Mouse (Mus musculus): ENCODE measurements around the gene Lrrc25. TPM values are rescaled to one million over a fixed set of nuclear protein-coding genes. Genes with fewer than 3 reads are reported as not detected.

Lrrc25 gene
- total and polyA plus RNA-seq, 3 experiments = 0.30 to 5.9 (median 2.4) TPM

DNA sequence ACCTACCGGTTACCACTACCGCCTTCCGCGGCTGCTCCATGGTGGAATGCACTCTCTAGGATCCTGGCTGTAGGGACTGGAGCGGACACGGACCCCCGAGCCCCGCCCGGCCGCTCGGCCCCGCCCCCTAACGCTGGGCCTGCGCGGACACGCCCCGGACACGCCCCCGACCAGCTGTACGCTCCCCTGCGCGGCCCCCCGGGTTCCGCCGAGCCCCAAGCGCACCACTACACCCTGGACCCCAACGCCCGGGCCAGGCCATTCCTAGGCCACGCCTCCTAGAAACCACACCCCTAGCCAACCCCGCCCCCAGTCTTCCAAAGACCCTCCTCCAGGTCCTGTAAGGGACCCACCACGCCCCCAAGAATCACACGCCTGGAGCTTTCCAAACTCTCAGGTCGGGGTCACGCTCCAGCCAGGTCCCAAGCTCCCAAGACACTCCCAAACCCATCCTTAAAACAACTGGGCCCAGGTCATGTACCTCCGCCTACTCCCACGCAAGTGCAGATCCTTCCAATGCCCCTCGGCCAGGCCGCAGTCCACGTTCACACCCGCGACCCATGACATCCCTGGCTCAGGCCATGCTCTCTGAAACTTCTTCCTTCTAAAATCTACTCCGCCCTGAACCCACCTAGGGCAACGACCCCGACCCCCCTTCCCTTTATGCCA, 43.8 kb downstream of the Lrrc25 start:
- Histone ChIP-seq H3K36me3 (replicated peaks in 1 of 2; ENCODE audit: control insufficient read depth in 1 of 2, insufficient read depth in 1 of 2, low read length in 1 of 2) (peaks cover 4 to 32% of the 10 kb centered on the region in 2 experiments), H3K4me1 (ENCODE audit: control insufficient read depth in 1 of 2, insufficient read depth in 2 of 2) (peaks cover 10 to 50% of the 10 kb centered on the region in 2 experiments), H3K79me2 (replicated peaks; ENCODE audit: control insufficient read depth, extremely low read depth, insufficient read depth, poor library complexity, severe bottlenecking) (peaks cover 12% of the 10 kb centered on the region; the same call in 1 of the 2 replicates), H3K27me3 (replicated peaks) (peaks cover 1% of the 10 kb centered on the region), H3K9me3 (replicated peaks; ENCODE audit: low read length) (no peaks in the 10 kb centered on the region), H3K9ac (ENCODE audit: insufficient read depth, low read depth) (peak overlapping the region; percentile 77), H3K27ac (ENCODE audit: insufficient read depth, low read depth) (peak overlapping the region; percentile 41), H3K4me2 (ENCODE audit: insufficient read depth, low read depth, poor library complexity, severe bottlenecking) (peak overlapping the region; percentile 48), H3K4me3 (replicated peaks in 1 of 3; ENCODE audit: low read depth in 2 of 3, low read length in 2 of 3, poor library complexity in 1 of 3) (peak overlapping the region; percentile 79 to 89 (median 80))
- dilution Hi-C loops (cut with MboI; ENCODE audit: extremely low pct_ligation_motif_present, extremely low pct_unique_long_range_greater_than_20kb, low sequenced_read_pairs) (no loop called here), in situ Hi-C loops (cut with MboI; ENCODE audit: low pct_ligation_motif_present, low pct_unique_long_range_greater_than_20kb, low sequenced_read_pairs) (loop anchor here (10.0 kb wide), 1 partner anchor 55 kb away; the partner anchor contains the start of gene Gm3336)
- TF ChIP-seq UBTF (IDR thresholded peaks at IDR 0.05; ENCODE audit: low read depth, low read length) (no peak), ZMIZ1 (IDR thresholded peaks at IDR 0.05; ENCODE audit: low read depth, low read length) (no peak), MAX (IDR thresholded peaks at IDR 0.05; ENCODE audit: low read length) (no peak), SIN3A (IDR thresholded peaks at IDR 0.05; ENCODE audit: low read length) (peak; percentile 83), PAX5 (IDR thresholded peaks at IDR 0.05; ENCODE audit: low read length) (no peak), ELF1 (IDR thresholded peaks at IDR 0.05; ENCODE audit: low read depth, low read length) (peak; percentile 34; the same call in 1 of the 2 replicates), RCOR1 (conservative IDR thresholded peaks at IDR 0.05; ENCODE audit: low read depth, low read length) (no peak), CHD1 (IDR thresholded peaks at IDR 0.05; ENCODE audit: low read depth, low read length) (no peak), NELFE (IDR thresholded peaks at IDR 0.05; ENCODE audit: low read depth, low read length) (0 out of 2 replicates have a peak, but pooled peaks have one; percentile 21), ZC3H11A (IDR thresholded peaks at IDR 0.05; ENCODE audit: low read depth, low read length) (no peak), MAFK (IDR thresholded peaks at IDR 0.05; ENCODE audit: insufficient replicate concordance, low read length) (no peak), EP300 (IDR thresholded peaks at IDR 0.05; ENCODE audit: low read length) (no peak), POLR2AphosphoS2 (IDR thresholded peaks at IDR 0.05; ENCODE audit: low read depth, low read length) (no peak; the same call in 1 of the 2 replicates), BHLHE40 (IDR thresholded peaks at IDR 0.05; ENCODE audit: low read depth, low read length) (no peak), HCFC1 (IDR thresholded peaks at IDR 0.05; ENCODE audit: low read depth, low read length) (peak; percentile 66), TCF12 (IDR thresholded peaks at IDR 0.05; ENCODE audit: low read depth, low read length) (peak; percentile 66), ZKSCAN1 (IDR thresholded peaks at IDR 0.05; ENCODE audit: borderline replicate concordance, low read depth, low read length) (no peak), NRF1 (IDR thresholded peaks at IDR 0.05; ENCODE audit: low read depth, low read length) (peak; percentile 82), KAT2A (IDR thresholded peaks at IDR 0.05; ENCODE audit: insufficient replicate concordance, low read length) (no peak), MYC (IDR thresholded peaks at IDR 0.05; ENCODE audit: low read depth, low read length) (no peak), IRF4 (IDR thresholded peaks at IDR 0.05; ENCODE audit: low read depth, low read length) (no peak; the same call in 1 of the 2 replicates), USF2 (conservative IDR thresholded peaks at IDR 0.05; ENCODE audit: low read depth, low read length) (no peak), CTCF (conservative IDR thresholded peaks at IDR 0.05 in 1 of 2, IDR thresholded peaks at IDR 0.05 in 1 of 2; ENCODE audit: low read depth in 2 of 2, low read length in 2 of 2) (no peak), JUND (conservative IDR thresholded peaks at IDR 0.05; ENCODE audit: low read depth, low read length) (no peak), CHD2 (IDR thresholded peaks at IDR 0.05; ENCODE audit: low read length) (no peak), POLR2A (IDR thresholded peaks at IDR 0.05; ENCODE audit: low read depth, low read length) (peak; percentile 41; the same call in 1 of the 2 replicates), MAZ (IDR thresholded peaks at IDR 0.05; ENCODE audit: low read depth, low read length) (peak; percentile 65; the same call in 1 of the 2 replicates), GABPA (IDR thresholded peaks at IDR 0.05; ENCODE audit: insufficient replicate concordance, low read depth, low read length) (no peak), MXI1 (IDR thresholded peaks at IDR 0.05; ENCODE audit: low read depth, low read length) (no peak; the same call in 1 of the 2 replicates), MEF2A (IDR thresholded peaks at IDR 0.05; ENCODE audit: borderline replicate concordance, low read depth, low read length) (peak; percentile 29; the same call in 1 of the 2 replicates), ZNF384 (IDR thresholded peaks at IDR 0.05; ENCODE audit: low read depth, low read length) (no peak), SMC3 (IDR thresholded peaks at IDR 0.05; ENCODE audit: low read depth, low read length) (no peak), TBP (conservative IDR thresholded peaks at IDR 0.05; ENCODE audit: low read depth, low read length) (no peak), E2F4 (IDR thresholded peaks at IDR 0.05; ENCODE audit: insufficient replicate concordance, low read depth, low read length) (no peak), USF1 (IDR thresholded peaks at IDR 0.05; ENCODE audit: low read depth, low read length) (no peak), JUN (IDR thresholded peaks at IDR 0.05; ENCODE audit: insufficient read depth, low read depth, low read length) (no peak), ETS1 (conservative IDR thresholded peaks at IDR 0.05; ENCODE audit: low read depth, low read length) (peak; percentile 66), RAD21 (IDR thresholded peaks at IDR 0.05; ENCODE audit: low read depth, low read length) (no peak)
- DNase-seq (ENCODE audit: extremely low read depth) = peak; percentile 87
